Mouse (Mus musculus) A20 (cell line): Measurements from ENCODE around the gene Akr1b7.
A peak's percentile ranks its signal among the peaks of the same experiment; 100 is the strongest.

Source experiments
- DNase-seq: peaks from one replicate; pipeline ENCODE4 v3.0.0-alpha.2; 2011; ENCODE audit warnings: low read depth, low spot score

Gene Akr1b7

DNA sequence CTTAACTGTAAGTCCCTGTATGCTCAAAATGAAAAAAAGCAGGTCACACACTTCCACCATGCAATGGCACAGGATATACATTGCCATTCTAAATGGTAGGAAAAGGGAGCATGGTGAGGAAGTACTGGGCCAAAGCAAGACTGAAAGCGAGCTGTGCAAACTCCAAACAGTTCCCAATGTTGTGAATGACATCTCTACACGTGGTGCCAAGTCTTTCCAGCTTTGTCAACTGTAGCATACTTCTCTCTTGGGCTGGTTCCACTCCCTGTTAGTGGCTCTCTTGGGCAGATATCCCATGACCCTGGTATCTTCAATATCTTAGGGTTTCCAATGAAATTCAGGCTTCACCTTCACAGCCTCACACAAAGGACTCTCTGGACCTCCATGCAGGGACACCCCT is 26.9 kb downstream of the Akr1b7 start:
- DNase-seq, result no peak

DNA sequence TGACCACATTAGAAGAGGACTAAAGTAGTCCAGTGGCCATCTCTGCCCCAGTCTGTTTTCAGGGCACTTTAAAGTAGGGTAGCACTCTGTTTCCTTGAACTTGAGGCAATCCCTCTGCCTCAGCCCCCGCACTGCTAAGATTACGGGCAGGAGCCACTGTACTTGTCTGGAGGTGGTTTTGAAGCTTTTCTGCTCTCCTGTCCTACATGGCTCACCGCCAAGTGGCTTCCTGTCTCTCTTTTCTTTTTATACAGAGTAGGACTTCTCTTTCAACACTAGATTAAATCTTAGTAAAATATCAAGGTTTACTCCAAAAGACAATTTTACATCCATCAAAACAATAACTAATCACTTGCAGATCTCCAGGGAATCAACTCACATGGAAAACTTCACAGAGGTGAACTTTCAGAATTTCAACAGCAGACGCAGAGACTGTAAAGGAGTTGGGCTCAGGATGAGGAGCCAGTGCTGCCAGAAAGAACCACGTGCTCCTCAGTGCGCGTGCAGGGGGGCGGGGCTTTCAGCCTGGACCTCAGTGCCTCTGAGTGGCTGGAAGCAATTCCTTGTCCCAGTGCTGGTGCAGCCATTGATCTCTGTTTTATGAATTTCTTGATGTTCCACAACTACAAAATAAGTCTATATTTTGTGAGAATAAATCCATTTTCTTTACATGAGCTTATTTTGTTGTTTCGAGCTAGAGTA is 29.6 kb downstream of the Akr1b7 start:
- DNase-seq, result no peak

GRCm38 (mm10) chr6:34443791-34444190 is 31.7 kb downstream of the Akr1b7 start:
- DNase-seq, result no peak

- peak; percentile 71 for DNase-seq
Observed at GRCm38 (mm10) chr6:34447961-34448360, 35.8 kb downstream of the Akr1b7 start.

GRCm38 (mm10) chr6:34448696-34449095 is 36.6 kb downstream of the Akr1b7 start:
- DNase-seq, result no peak

- DNase-seq, result no peak
Observed at GRCm38 (mm10) chr6:34452963-34453770, 41.0 kb downstream of the Akr1b7 start.

DNA sequence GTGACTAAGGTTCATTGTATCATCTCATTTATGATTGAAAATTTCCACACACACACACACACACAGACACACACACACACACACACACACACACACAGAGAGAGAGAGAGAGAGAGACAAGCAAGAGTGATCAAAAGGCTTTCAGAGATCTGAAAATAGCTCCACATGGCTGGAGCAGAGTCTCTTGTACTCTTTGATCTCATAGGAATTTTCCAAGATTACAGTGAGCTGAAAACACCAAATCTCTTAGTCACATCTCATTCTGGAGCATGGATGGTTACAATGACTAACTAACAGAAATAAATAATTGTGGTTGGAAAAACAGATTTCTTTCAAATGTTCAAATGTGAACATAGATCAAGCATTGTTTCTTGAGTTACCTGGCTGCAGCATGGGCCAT is 47.3 kb downstream of the Akr1b7 start:
- DNase-seq, result no peak

DNA sequence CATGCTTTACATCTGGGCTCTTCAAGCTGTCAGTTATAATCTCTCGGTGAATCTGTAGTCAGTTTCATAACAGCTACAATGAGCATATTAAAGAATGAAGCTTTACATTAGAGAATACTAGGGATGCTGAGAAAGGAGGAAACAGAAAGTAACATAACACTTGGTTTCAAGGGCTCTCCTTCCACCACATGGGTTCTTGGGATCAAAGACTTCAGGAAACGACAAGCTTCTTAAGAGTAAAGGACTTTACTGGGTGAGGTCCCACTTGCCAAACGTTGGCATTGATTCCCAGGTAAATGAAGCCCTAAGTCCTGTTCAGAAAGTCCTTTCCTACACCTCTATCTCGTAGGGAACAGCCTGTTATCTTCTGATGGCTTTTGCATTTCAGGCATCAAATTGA is 48.5 kb downstream of the Akr1b7 start:
- no peak for DNase-seq

- DNase-seq, result no peak
Observed at GRCm38 (mm10) chr6:34463582-34463981, 51.4 kb downstream of the Akr1b7 start.

DNA sequence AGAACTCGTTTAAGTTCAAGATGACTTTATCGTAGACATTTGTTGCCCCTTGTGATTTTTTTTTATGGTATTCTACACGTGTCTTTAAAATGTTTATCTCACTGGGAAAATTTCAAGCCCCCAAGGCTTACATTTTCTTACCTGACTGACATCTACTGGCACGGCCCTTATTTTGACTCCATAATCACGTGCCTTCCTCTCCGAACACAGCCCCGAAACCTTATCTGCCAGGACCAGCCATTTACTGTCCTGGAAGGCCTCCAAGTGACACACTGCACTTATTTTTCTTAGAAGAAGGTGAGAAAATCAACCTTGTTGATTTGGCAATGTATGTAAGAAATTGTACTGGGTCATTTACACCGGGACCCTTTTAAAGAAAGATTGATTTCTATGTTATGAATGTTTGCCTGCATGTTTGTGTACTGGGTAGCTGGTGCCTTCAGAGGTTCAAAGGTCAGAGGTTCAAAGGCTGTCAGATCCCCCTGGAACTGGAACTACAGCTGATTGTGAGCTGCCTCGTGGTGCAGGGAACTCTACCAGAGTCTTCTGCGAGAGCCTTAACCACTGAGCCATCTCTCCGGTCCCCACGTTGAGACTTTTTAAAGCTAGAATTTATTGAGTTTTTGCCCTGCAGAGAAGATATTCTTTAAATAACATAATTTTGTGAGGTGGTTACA is 59.4 kb downstream of the Akr1b7 start:
- no peak for DNase-seq
